Mouse (Mus musculus): ENCODE data around the gene Gm9903. TPM values are rescaled to one million over a fixed set of nuclear protein-coding genes. Genes with fewer than 3 reads are reported as not detected.

Gm9903 gene
- 0.33 and 0.37 TPM in 2 replicates for polyA plus RNA-seq (2015; fragmentation: Nextera tagmentation; extraction: Ambion mirVana)

- Histone ChIP-seq H3K36me3 (no peaks in the 10 kb centered on the region), H3K9me3 (no peaks in the 10 kb centered on the region), H3K4me2 (peak within 1 kb of the TSS; percentile 86), H3K4me1 (peaks cover 15% of the 10 kb centered on the region), H3K27ac (peak within 1 kb of the TSS; percentile 93), H3K4me3 (peak within 1 kb of the TSS; percentile 92), H3K27me3 (no peaks in the 10 kb centered on the region), H3K9ac (peak within 1 kb of the TSS; percentile 86)
- WGBS: under 1% methylated on average over 98 of the region's 99 CpGs
- peak; percentile 97 for ATAC-seq (ENCODE audit: borderline replicate concordance, extremely low read depth, low FRiP score, low TSS enrichment)
Observed at GRCm38 (mm10) chr5:33629301-33629987, at the start of gene Gm9903, which contains the start of gene Fam53a. Gene Gm9903, plus strand, starts transcription at chr5:33629925. Gene Fam53a, minus strand, starts transcription at chr5:33629635.

DNA sequence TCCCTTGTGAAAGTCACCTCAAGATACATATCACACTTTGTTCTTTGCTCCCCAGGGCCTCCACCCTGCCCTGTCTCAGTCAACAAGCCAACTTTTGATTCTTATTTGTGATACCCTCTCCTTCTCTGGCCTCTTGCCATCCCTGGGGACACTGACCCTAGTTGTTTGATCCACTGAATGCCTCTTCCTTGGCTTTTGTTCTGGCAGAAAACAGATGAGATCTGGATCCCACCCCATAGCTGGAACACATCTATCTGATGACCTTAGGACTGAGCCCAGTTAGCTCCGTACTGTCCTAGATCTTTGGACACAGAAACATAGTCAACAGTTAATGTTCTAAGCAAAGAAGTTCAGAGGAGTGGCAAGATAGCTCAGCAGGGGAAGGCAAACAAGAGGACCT is 49.4 kb upstream of the Gm9903 start:
- Histone ChIP-seq H3K4me2 (no peak overlapping the region), H3K9ac (no peak overlapping the region), H3K27me3 (no peaks in the 10 kb centered on the region), H3K9me3 (no peaks in the 10 kb centered on the region), H3K4me1 (no peaks in the 10 kb centered on the region), H3K36me3 (no peaks in the 10 kb centered on the region), H3K27ac (no peak overlapping the region), H3K4me3 (no peak overlapping the region)
- no peak for ATAC-seq (ENCODE audit: borderline replicate concordance, extremely low read depth, low FRiP score, low TSS enrichment)
- 55% methylated on average over 1 of the region's 1 CpGs for WGBS

DNA sequence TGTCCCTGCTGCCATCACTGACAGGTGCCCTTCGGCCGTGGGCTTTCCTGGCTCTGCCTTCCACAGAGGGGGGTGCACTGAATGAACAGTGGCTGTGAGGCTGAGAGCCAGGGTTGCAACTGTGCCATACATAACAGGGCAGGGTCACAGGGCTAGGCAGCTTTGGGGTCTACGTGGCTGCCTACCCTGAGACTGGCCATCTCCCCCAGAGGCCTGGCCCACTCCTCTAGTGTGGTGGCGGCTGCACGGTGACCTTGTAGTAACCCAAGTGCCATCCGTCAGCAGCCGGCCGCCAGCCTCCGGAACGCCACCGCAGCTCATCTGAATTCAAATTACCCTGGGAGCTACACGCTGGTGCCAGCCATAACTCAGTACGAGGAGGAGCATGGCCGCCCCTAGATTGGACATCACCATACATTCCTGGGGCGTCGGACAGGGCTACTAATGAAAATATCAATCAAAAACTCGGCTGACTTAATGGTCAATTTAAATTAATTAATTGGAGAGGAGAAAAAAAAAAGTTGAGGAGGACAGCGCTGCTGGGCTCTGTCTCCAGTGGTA is 42.1 kb upstream of the Gm9903 start:
- Histone ChIP-seq H3K4me3 (no peak overlapping the region), H3K36me3 (no peaks in the 10 kb centered on the region), H3K4me2 (no peak overlapping the region), H3K9ac (no peak overlapping the region), H3K9me3 (no peaks in the 10 kb centered on the region), H3K4me1 (no peaks in the 10 kb centered on the region), H3K27ac (no peak overlapping the region), H3K27me3 (no peaks in the 10 kb centered on the region)
- 62% methylated on average over 18 of the region's 18 CpGs for WGBS
- no peak for ATAC-seq (ENCODE audit: borderline replicate concordance, extremely low read depth, low FRiP score, low TSS enrichment)

DNA sequence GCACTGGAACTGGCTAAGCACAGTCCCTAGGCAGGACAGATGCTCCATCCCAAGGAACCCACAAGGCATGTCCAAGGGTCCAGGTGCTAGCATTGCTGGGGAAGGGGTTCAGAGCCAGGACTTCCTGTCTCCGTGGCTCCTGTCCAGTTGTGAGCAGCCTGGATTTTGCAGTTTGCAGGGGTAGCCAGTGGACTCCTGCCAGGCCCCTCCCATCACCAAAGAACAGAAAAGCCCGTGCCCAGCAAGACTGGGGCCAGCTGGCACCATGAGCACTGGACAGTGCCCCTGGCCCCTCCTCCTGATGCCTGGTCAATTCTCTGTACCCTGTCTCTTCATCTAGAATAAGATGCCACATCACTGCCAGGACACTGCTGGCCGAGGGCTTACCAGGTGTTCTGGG is 41.7 kb upstream of the Gm9903 start:
- no peaks in the 10 kb centered on the region for H3K9me3 ChIP-seq
- H3K4me2 ChIP-seq: no peak overlapping the region
- no peaks in the 10 kb centered on the region for H3K27me3 ChIP-seq
- no peak for ATAC-seq (ENCODE audit: borderline replicate concordance, extremely low read depth, low FRiP score, low TSS enrichment)
- 52% methylated on average over 3 of the region's 3 CpGs for WGBS
- H3K27ac ChIP-seq: no peak overlapping the region
- H3K4me3 ChIP-seq: no peak overlapping the region
- H3K36me3 ChIP-seq: no peaks in the 10 kb centered on the region
- H3K4me1 ChIP-seq: no peaks in the 10 kb centered on the region
- no peak overlapping the region for H3K9ac ChIP-seq

DNA sequence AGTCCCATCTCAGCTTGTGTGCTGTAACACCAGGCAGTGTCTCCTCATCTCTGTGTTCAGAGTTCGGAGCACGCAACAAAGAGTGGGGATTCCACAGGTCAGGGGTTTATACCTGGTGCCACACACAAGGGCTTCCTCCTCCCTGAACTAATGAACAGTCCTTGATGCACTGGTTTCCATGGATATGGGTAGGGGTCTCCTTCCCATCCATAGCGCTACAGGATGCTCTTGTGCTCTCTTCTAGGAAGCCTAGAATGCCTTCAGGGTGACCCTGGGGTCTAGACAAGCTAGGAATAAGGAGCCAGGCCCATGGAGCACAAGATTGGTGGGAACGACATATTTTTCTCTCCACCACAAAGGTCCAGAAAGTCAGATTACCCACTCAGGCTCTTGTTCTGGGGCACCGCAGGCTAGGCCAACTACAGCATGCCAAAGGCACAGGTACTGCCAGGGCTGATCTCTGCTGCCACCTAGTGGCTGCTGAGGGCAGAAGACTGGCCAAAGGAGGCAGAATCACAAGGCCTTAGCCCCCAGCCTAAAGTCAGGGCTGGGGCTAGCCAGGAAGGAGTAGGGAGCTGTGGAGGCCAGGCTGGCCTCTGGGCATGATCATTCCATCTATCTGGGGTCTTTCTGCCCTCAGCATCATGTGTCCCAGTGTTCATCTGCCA is 40.4 kb upstream of the Gm9903 start:
- no peak for ATAC-seq (ENCODE audit: borderline replicate concordance, extremely low read depth, low FRiP score, low TSS enrichment)
- H3K27me3 ChIP-seq: no peaks in the 10 kb centered on the region
- no peaks in the 10 kb centered on the region for H3K4me1 ChIP-seq
- H3K9me3 ChIP-seq: no peaks in the 10 kb centered on the region
- no peak overlapping the region for H3K4me2 ChIP-seq
- no peak overlapping the region for H3K27ac ChIP-seq
- no peaks in the 10 kb centered on the region for H3K36me3 ChIP-seq
- no peak overlapping the region for H3K9ac ChIP-seq
- H3K4me3 ChIP-seq: no peak overlapping the region
- 67% methylated on average over 5 of the region's 5 CpGs for WGBS

- no peaks in the 10 kb centered on the region for H3K27me3 ChIP-seq
- no peak overlapping the region for H3K4me2 ChIP-seq
- peaks cover under 1% of the 10 kb centered on the region; the same call in 1 of the 2 replicates for H3K36me3 ChIP-seq
- H3K9ac ChIP-seq: no peak overlapping the region
- H3K4me3 ChIP-seq: no peak overlapping the region
- 37% methylated on average over 2 of the region's 2 CpGs for WGBS
- no peaks in the 10 kb centered on the region for H3K4me1 ChIP-seq
- ATAC-seq (ENCODE audit: borderline replicate concordance, extremely low read depth, low FRiP score, low TSS enrichment): no peak
- H3K9me3 ChIP-seq: no peaks in the 10 kb centered on the region
- no peak overlapping the region for H3K27ac ChIP-seq
Observed at GRCm38 (mm10) chr5:33593620-33594019, 36.1 kb upstream of the Gm9903 start.

- H3K9me3 ChIP-seq: no peaks in the 10 kb centered on the region
- H3K4me1 ChIP-seq: no peaks in the 10 kb centered on the region
- H3K9ac ChIP-seq: no peak overlapping the region
- no peak overlapping the region for H3K4me3 ChIP-seq
- WGBS: 78% methylated on average over 5 of the region's 5 CpGs
- H3K27ac ChIP-seq: no peak overlapping the region
- ATAC-seq (ENCODE audit: borderline replicate concordance, extremely low read depth, low FRiP score, low TSS enrichment): no peak
- peaks cover 12% of the 10 kb centered on the region for H3K36me3 ChIP-seq
- no peak overlapping the region for H3K4me2 ChIP-seq
- H3K27me3 ChIP-seq: no peaks in the 10 kb centered on the region
Observed at GRCm38 (mm10) chr5:33605314-33605713, 24.4 kb upstream of the Gm9903 start.

DNA sequence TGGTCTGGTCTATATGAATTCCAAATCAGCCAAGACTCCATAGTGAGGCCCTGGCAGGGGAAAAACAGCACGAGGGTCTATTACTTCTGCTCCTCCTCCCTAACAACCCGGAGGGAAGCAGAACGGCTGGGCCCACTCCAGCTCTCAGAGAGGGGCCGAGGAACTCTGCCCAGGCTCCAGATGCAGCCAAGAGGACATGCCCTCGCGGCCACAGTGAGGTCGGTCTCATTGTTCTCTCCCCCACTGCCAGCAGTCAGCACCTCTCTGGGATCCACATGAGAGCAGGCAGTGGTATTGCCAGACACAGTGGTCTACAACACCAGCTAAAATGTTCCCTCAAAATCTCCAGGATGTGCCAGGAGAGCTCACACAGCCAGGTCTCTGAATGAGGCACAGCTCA is 23.1 kb upstream of the Gm9903 start:
- no peaks in the 10 kb centered on the region for H3K4me1 ChIP-seq
- no peak overlapping the region for H3K9ac ChIP-seq
- H3K27me3 ChIP-seq: no peaks in the 10 kb centered on the region
- 73% methylated on average over 7 of the region's 7 CpGs for WGBS
- ATAC-seq (ENCODE audit: borderline replicate concordance, extremely low read depth, low FRiP score, low TSS enrichment): no peak
- no peak overlapping the region for H3K4me2 ChIP-seq
- H3K9me3 ChIP-seq: no peaks in the 10 kb centered on the region
- H3K36me3 ChIP-seq: peaks cover 8% of the 10 kb centered on the region
- no peak overlapping the region for H3K4me3 ChIP-seq
- no peak overlapping the region for H3K27ac ChIP-seq

GRCm38 (mm10) chr5:33607434-33607833 is 22.3 kb upstream of the Gm9903 start:
- 94% methylated on average over 15 of the region's 15 CpGs for WGBS
- Histone ChIP-seq H3K4me2 (no peak overlapping the region), H3K9me3 (no peaks in the 10 kb centered on the region), H3K36me3 (peaks cover 8% of the 10 kb centered on the region), H3K9ac (no peak overlapping the region), H3K4me3 (no peak overlapping the region), H3K27me3 (no peaks in the 10 kb centered on the region), H3K4me1 (no peaks in the 10 kb centered on the region), H3K27ac (no peak overlapping the region)
- no peak for ATAC-seq (ENCODE audit: borderline replicate concordance, extremely low read depth, low FRiP score, low TSS enrichment)

GRCm38 (mm10) chr5:33609226-33609625 is 20.5 kb upstream of the Gm9903 start:
- Histone ChIP-seq H3K4me3 (no peak overlapping the region), H3K27me3 (no peaks in the 10 kb centered on the region), H3K9ac (no peak overlapping the region), H3K36me3 (peaks cover 8% of the 10 kb centered on the region), H3K9me3 (no peaks in the 10 kb centered on the region), H3K4me1 (no peaks in the 10 kb centered on the region), H3K27ac (no peak overlapping the region), H3K4me2 (no peak overlapping the region)
- 88% methylated on average over 1 of the region's 1 CpGs for WGBS
- no peak for ATAC-seq (ENCODE audit: borderline replicate concordance, extremely low read depth, low FRiP score, low TSS enrichment)

DNA sequence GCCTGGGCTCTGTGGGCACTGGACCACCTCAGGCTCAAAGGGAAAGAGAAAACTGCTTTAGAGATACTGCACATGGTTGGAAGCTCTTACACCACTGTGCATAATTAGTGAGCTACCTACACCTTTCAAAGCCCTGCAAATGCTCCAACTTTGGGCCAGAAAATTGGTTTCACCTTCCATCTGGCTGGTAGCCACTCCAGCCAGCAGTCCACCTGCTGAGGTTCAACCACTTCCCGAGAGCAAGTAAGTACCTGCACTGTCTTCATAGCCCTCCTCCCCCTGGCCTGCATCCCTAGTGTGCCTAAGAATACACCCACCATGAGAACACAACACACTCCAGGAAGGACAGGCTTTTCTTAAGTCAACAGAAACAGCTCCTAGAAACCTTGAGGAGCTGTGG is 17.9 kb upstream of the Gm9903 start:
- Histone ChIP-seq H3K36me3 (peaks cover 8% of the 10 kb centered on the region), H3K4me3 (no peak overlapping the region), H3K4me2 (no peak overlapping the region), H3K9me3 (no peaks in the 10 kb centered on the region), H3K4me1 (no peaks in the 10 kb centered on the region), H3K27ac (no peak overlapping the region), H3K27me3 (no peaks in the 10 kb centered on the region), H3K9ac (no peak overlapping the region)
- ATAC-seq (ENCODE audit: borderline replicate concordance, extremely low read depth, low FRiP score, low TSS enrichment): no peak
- 76% methylated on average over 1 of the region's 1 CpGs for WGBS

GRCm38 (mm10) chr5:33614391-33614790 is 15.3 kb upstream of the Gm9903 start:
- Histone ChIP-seq H3K27ac (no peak overlapping the region), H3K36me3 (no peaks in the 10 kb centered on the region; the same call in none of the 2 replicates), H3K9ac (no peak overlapping the region), H3K4me1 (no peaks in the 10 kb centered on the region), H3K9me3 (no peaks in the 10 kb centered on the region), H3K27me3 (no peaks in the 10 kb centered on the region), H3K4me2 (no peak overlapping the region), H3K4me3 (no peak overlapping the region)
- ATAC-seq (ENCODE audit: borderline replicate concordance, extremely low read depth, low FRiP score, low TSS enrichment): no peak
- 73% methylated on average over 6 of the region's 6 CpGs for WGBS

All from lung, embryonic 15.5 days (tissue).